Mouse (Mus musculus): ENCODE data around the gene Cdyl2.

DNA sequence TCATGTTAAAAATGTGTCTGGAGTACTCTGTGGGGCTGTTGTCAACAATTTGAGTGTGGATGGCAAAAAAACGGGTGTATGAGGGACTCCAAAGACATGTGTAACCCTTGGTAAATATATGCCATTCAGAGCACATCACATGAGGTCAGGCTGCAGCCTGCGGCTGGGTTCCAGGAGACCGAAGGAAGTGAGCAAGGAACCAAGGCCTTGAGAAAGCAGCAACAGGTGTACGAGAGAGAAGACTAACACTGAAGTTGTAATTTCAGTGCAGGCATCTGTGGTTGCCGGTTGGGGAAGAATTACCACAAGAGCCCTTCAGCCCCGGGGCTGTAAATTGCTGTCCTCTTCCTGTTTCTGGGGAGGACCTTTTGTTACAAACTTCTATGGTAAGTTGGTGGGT lies 133.1 kb downstream of the Cdyl2 start:
- TF ChIP-seq CTCF (IDR thresholded peaks at IDR 0.05; ENCODE audit: control insufficient read depth, insufficient read depth, low read length) (no peak), POLR2A (IDR thresholded peaks at IDR 0.05; ENCODE audit: borderline replicate concordance, control insufficient read depth, low read depth, low read length) (no peak)

Measured in bone marrow, adult 2 months (tissue).